Mouse (Mus musculus) midbrain, postnatal 0 days (tissue): ENCODE results near the gene Xaf1. TPM values are rescaled to one million over a fixed set of nuclear protein-coding genes. Genes with fewer than 3 reads are reported as not detected.

ENCODE experiments used
- ATAC-seq: fragments of 200-750 bp; cut with Nextera tagmentation; 2 replicates; pipeline ENCODE4 v1.8.0; 2017; ENCODE audit warnings: moderate number of reproducible peaks, mild to moderate bottlenecking, moderate TSS enrichment, moderate library complexity; ENCODE audit not compliant: low FRiP score
- DNase-seq: peaks from one replicate; pipeline ENCODE4 v3.0.0-alpha.2; 2015; ENCODE audit warnings: low spot score
- H3K27ac ChIP-seq: fragments of 300-500 bp; sonication (generic); 2 replicates; pipeline ENCODE4 v1.5.1; 2014; ENCODE audit warnings: low read depth, mild to moderate bottlenecking, low read length, mixed read lengths
- H3K27me3 ChIP-seq: fragments of 300-500 bp; sonication (generic); 2 replicates; pipeline ENCODE4 v1.6.1; 2014; ENCODE audit warnings: low read length, control low read depth, mixed read lengths; ENCODE audit not compliant: insufficient read depth
- H3K36me3 ChIP-seq: fragments of 300-500 bp; sonication (generic); 2 replicates; pipeline ENCODE4 v1.6.1; 2014; ENCODE audit warnings: low read length, control low read depth, mixed read lengths; ENCODE audit not compliant: insufficient read depth
- H3K4me1 ChIP-seq: fragments of 300-500 bp; sonication (generic); 2 replicates; pipeline ENCODE4 v1.6.1; 2014; ENCODE audit warnings: mild to moderate bottlenecking, control low read depth, antibody characterized with exemption, low read length, mixed read lengths; ENCODE audit not compliant: insufficient read depth
- H3K4me2 ChIP-seq: fragments of 300-500 bp; sonication (generic); 2 replicates; pipeline ENCODE4 v1.6.1; 2014; ENCODE audit warnings: low read depth, mild to moderate bottlenecking, low read length, mixed read lengths; ENCODE audit not compliant: poor library complexity, severe bottlenecking
- H3K4me3 ChIP-seq: fragments of 300-500 bp; sonication (generic); 2 replicates; pipeline ENCODE4 v1.5.1; 2014; ENCODE audit warnings: low read depth, mild to moderate bottlenecking, low read length, moderate library complexity
- H3K9ac ChIP-seq: fragments of 300-500 bp; sonication (generic); replicated peaks from 2 replicates; pipeline ENCODE4 v1.6.1; 2014; ENCODE audit warnings: mild to moderate bottlenecking, low read length, moderate library complexity, mixed read lengths; ENCODE audit not compliant: poor library complexity, severe bottlenecking
- H3K9me3 ChIP-seq: fragments of 300-500 bp; sonication (generic); 2 replicates; pipeline ENCODE4 v1.6.1; 2016; ENCODE audit warnings: low read length, control low read depth
- CTCF ChIP-seq: IDR thresholded peaks from 2 replicates; pipeline ENCODE4 v1.5.1; 2016; ENCODE audit warnings: antibody characterized with exemption, mild to moderate bottlenecking
- WGBS: fragments of 180-500 bp; shearing (Covaris S2); extraction: QIAGEN DNeasy Blood & Tissue Kit; methylation state at CpG from one replicate; pipeline ENCODE4 v1.1.7; 2014; 5-methylcytosine and 5-hydroxymethylcytosine counted together
- polyA plus RNA-seq: library from polyadenylated mRNA; unstranded; fragments of >200 nt; fragmentation: Nextera tagmentation; extraction: Ambion mirVana; gene quantifications from 2 replicates; pipeline ENCODE4 v1.2.1, GENCODE M21; 2015
- total RNA-seq: library from RNA; depleted of rRNA; stranded (reverse); fragments of >200 nt; gene quantifications from 2 replicates; pipeline ENCODE4 v1.2.3, GENCODE M21; 2014

Xaf1 gene
- total and polyA plus RNA-seq, 2 experiments from 2014 or later, result 0.93 to 6.0 TPM

DNA sequence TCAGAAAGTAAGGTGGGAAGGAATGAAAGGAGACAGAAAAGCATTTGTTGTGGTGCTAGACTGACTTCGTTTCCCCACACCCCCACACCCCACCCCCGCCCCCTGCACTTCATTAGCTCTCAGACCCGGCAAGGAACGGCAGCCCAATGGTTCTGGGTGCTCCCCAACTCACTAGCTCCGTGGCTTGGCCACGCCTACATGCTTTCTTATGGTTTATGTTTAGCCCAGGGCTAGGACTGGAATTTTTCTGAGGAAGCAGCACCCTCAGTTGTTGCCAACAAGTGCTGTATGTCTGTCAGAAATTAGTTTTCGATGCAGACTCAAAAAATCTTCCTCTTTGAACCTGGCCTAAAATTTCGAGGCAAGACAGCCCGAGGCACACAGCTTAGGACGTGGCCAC is 47.1 kb downstream of the Xaf1 start:
- no peak overlapping the region for H3K4me2 ChIP-seq
- H3K9ac ChIP-seq, result no peak overlapping the region
- H3K4me1 ChIP-seq, result no peaks in the 10 kb centered on the region
- no peak for DNase-seq
- H3K4me3 ChIP-seq, result no peak overlapping the region
- no peaks in the 10 kb centered on the region for H3K27me3 ChIP-seq
- no peak overlapping the region for H3K27ac ChIP-seq
- no peaks in the 10 kb centered on the region for H3K36me3 ChIP-seq
- no peak for TF ChIP-seq CTCF
- no peaks in the 10 kb centered on the region for H3K9me3 ChIP-seq
- WGBS, result 70% methylated on average over 10 of the region's 10 CpGs
- ATAC-seq, result no peak

DNA sequence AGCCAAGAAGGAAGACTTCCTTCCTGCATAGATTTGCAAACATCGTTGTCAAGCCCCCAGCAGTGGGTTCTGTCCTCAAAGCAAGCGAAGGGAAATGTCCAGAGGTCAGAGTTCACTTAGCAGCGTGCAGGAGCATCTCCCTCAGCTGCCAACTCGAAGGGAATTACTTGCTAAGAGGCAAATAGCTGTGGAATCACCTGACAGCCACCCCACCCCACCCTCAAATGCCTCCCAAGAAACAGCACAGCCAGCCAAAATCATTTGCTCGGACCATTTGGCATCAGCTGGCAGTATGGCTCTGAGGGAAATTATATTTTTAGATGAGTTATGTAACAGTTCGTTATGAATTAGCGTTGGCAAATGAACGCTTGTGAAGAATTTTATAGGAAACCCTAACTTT is 47.6 kb downstream of the Xaf1 start:
- DNase-seq, result no peak
- Histone ChIP-seq H3K9me3 (no peaks in the 10 kb centered on the region), H3K36me3 (no peaks in the 10 kb centered on the region), H3K4me2 (no peak overlapping the region), H3K4me1 (no peaks in the 10 kb centered on the region), H3K9ac (no peak overlapping the region), H3K4me3 (no peak overlapping the region), H3K27ac (no peak overlapping the region), H3K27me3 (no peaks in the 10 kb centered on the region)
- WGBS, result 72% methylated on average over 8 of the region's 8 CpGs
- no peak for TF ChIP-seq CTCF
- no peak for ATAC-seq

- Histone ChIP-seq H3K9me3 (no peaks in the 10 kb centered on the region), H3K9ac (no peak overlapping the region), H3K4me1 (no peaks in the 10 kb centered on the region), H3K4me3 (no peak overlapping the region), H3K27ac (no peak overlapping the region), H3K4me2 (no peak overlapping the region), H3K27me3 (no peaks in the 10 kb centered on the region), H3K36me3 (no peaks in the 10 kb centered on the region)
- ATAC-seq (no peak), DNase-seq (no peak)
- 72% methylated on average over 4 of the region's 4 CpGs for WGBS
- TF ChIP-seq CTCF, result no peak
Measured at GRCm38 (mm10) chr11:72349652-72350051, 48.2 kb downstream of the Xaf1 start.

DNA sequence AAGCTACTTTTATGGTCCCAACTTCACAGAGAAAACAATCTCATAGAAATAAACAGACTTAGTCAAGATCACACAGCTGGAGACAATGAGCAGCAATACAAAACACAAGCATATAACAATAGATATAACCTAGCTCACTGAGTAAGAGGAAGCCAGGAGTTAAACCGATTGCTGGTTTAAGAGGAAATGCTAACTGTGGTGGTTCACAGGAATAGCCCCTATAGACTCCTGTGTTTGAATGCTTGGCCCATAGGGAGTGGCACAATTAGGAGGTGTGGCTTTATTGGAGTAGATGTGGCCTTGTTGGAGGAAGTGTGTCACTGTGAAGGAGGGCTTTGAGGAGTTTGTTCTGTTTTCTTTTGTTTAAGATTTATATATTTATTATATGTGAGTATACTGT is 50.8 kb downstream of the Xaf1 start:
- 82% methylated on average over 1 of the region's 1 CpGs for WGBS
- no peak for TF ChIP-seq CTCF

GRCm38 (mm10) chr11:72353186-72353585 is 51.8 kb downstream of the Xaf1 start:
- WGBS, result 79% methylated on average over 3 of the region's 3 CpGs
- H3K9ac ChIP-seq, result no peak overlapping the region
- no peak overlapping the region for H3K4me3 ChIP-seq
- ATAC-seq (no peak), DNase-seq (no peak)
- H3K27me3 ChIP-seq, result no peaks in the 10 kb centered on the region
- no peak overlapping the region for H3K27ac ChIP-seq
- no peak overlapping the region for H3K4me2 ChIP-seq
- TF ChIP-seq CTCF, result no peak
- H3K36me3 ChIP-seq, result no peaks in the 10 kb centered on the region
- no peaks in the 10 kb centered on the region for H3K9me3 ChIP-seq
- no peaks in the 10 kb centered on the region for H3K4me1 ChIP-seq

More for the DNA sequence above, 50.8 kb downstream of the Xaf1 start:
- Histone ChIP-seq H3K4me3 (no peak overlapping the region), H3K9ac (no peak overlapping the region), H3K27ac (no peak overlapping the region), H3K9me3 (no peaks in the 10 kb centered on the region), H3K4me1 (no peaks in the 10 kb centered on the region), H3K27me3 (no peaks in the 10 kb centered on the region), H3K4me2 (no peak overlapping the region), H3K36me3 (no peaks in the 10 kb centered on the region)
- no peak for ATAC-seq
- no peak for DNase-seq

- H3K4me1 ChIP-seq, result no peaks in the 10 kb centered on the region
- DNase-seq (peak; percentile 66), ATAC-seq (no peak)
- no peak overlapping the region for H3K4me3 ChIP-seq
- 26% methylated on average over 20 of the region's 20 CpGs for WGBS
- H3K27me3 ChIP-seq, result no peaks in the 10 kb centered on the region
- H3K9me3 ChIP-seq, result no peaks in the 10 kb centered on the region
- H3K36me3 ChIP-seq, result no peaks in the 10 kb centered on the region
- peak; percentile 81 for TF ChIP-seq CTCF
- no peak overlapping the region for H3K9ac ChIP-seq
- no peak overlapping the region for H3K4me2 ChIP-seq
- no peak overlapping the region for H3K27ac ChIP-seq
Measured at GRCm38 (mm10) chr11:72354971-72355728, 53.7 kb downstream of the Xaf1 start.
